Mouse (Mus musculus): Measurements from ENCODE around the gene Pigs.

DNA sequence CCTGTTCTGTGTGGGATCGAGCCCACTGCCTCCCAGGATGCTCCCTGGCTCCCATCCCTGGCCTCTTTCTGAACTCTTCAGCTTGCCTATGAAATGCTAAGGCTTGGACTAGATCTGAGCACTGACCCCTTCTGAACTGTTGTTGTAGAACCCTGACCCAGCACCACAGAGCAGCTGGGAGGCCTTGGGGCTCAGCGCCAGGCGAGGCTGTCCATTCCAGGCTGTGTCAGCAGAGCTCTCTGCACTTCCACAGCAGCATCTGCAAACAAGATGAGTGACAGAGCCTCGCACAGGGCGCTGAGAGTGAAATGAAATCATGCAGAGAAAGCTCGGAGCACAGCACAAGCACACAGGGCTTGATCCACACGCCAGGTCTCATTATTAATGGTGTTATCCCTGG is 44.4 kb downstream of the Pigs start:
- TF ChIP-seq POLR2A (IDR thresholded peaks at IDR 0.05; ENCODE audit: borderline replicate concordance, insufficient read depth, low read length) (no peak), CTCF (IDR thresholded peaks at IDR 0.05; ENCODE audit: borderline replicate concordance, insufficient read depth, low read depth, low read length) (no peak)
